Mouse (Mus musculus) embryonic facial prominence, embryonic 12.5 days (tissue): ENCODE measurements around the gene Krt77. TPM values are rescaled to one million over a fixed set of nuclear protein-coding genes. Genes with fewer than 3 reads are reported as not detected.

Experiments used
- ATAC-seq: fragments of 200-750 bp; cut with Nextera tagmentation; 2 replicates; pipeline ENCODE4 v1.8.0; 2017; ENCODE audit not compliant: insufficient number of reproducible peaks, insufficient read depth, low FRiP score, low TSS enrichment
- H3K27ac ChIP-seq: fragments of 300-500 bp; sonication (generic); 2 replicates; pipeline ENCODE4 v1.5.1; 2016; ENCODE audit warnings: mild to moderate bottlenecking
- H3K27me3 ChIP-seq: fragments of 300-500 bp; sonication (generic); 2 replicates; pipeline ENCODE4 v1.6.1; 2016; ENCODE audit warnings: mild to moderate bottlenecking, moderate library complexity
- H3K36me3 ChIP-seq: fragments of 300-500 bp; sonication (generic); 2 replicates; pipeline ENCODE4 v1.6.1; 2016; ENCODE audit warnings: mild to moderate bottlenecking
- H3K4me1 ChIP-seq: fragments of 300-500 bp; sonication (generic); 2 replicates; pipeline ENCODE4 v1.6.1; 2016
- H3K4me2 ChIP-seq: fragments of 300-500 bp; sonication (generic); replicated peaks from 2 replicates; pipeline ENCODE4 v1.6.1; 2016; ENCODE audit warnings: mild to moderate bottlenecking, moderate library complexity
- H3K4me3 ChIP-seq: fragments of 300-500 bp; sonication (generic); 2 replicates; pipeline ENCODE4 v1.5.1; 2016; ENCODE audit warnings: mild to moderate bottlenecking
- H3K9ac ChIP-seq: fragments of 300-500 bp; sonication (generic); 2 replicates; pipeline ENCODE4 v1.6.1; 2016; ENCODE audit warnings: mild to moderate bottlenecking, moderate library complexity
- H3K9me3 ChIP-seq: fragments of 300-500 bp; sonication (generic); 2 replicates; pipeline ENCODE4 v1.6.1; 2016; ENCODE audit warnings: mild to moderate bottlenecking, moderate library complexity
- WGBS: fragments of 180-500 bp; shearing (Covaris S2); methylation state at CpG from one replicate; pipeline ENCODE4 v1.1.7; 2016; 5-methylcytosine and 5-hydroxymethylcytosine counted together
- polyA plus RNA-seq: library from polyadenylated mRNA; unstranded; fragments of >200 nt; fragmentation: Nextera tagmentation; extraction: Ambion mirVana; gene quantifications from 2 replicates; pipeline ENCODE4 v1.2.1, GENCODE M21; 2016

Krt77 gene
- 0.08 TPM in 1 of 2 replicates, not detected in the other for polyA plus RNA-seq

- Histone ChIP-seq H3K9me3 (no peaks in the 10 kb centered on the region), H3K4me1 (no peaks in the 10 kb centered on the region), H3K9ac (no peak within 1 kb of the TSS), H3K4me3 (no peak within 1 kb of the TSS), H3K27ac (no peak within 1 kb of the TSS), H3K36me3 (no peaks in the 10 kb centered on the region), H3K27me3 (peaks cover 10% of the 10 kb centered on the region; the same call in 1 of the 2 replicates), H3K4me2 (no peak within 1 kb of the TSS)
- WGBS = 43% methylated on average over 6 of the region's 6 CpGs
- ATAC-seq = no peak
These were observed at the start of gene Krt77 for GRCm38 (mm10) chr15:101869431-101869830. Krt77 (minus strand) TSS chr15:101869705.

- Histone ChIP-seq H3K27ac (no peak overlapping the region), H3K9me3 (no peaks in the 10 kb centered on the region), H3K36me3 (no peaks in the 10 kb centered on the region), H3K27me3 (no peaks in the 10 kb centered on the region), H3K9ac (no peak overlapping the region), H3K4me2 (no peak overlapping the region), H3K4me3 (no peak overlapping the region), H3K4me1 (no peaks in the 10 kb centered on the region)
- 75% methylated on average over 2 of the region's 2 CpGs for WGBS
- ATAC-seq = no peak
These were observed 46.6 kb upstream of the Krt77 start for GRCm38 (mm10) chr15:101916072-101916471.

DNA sequence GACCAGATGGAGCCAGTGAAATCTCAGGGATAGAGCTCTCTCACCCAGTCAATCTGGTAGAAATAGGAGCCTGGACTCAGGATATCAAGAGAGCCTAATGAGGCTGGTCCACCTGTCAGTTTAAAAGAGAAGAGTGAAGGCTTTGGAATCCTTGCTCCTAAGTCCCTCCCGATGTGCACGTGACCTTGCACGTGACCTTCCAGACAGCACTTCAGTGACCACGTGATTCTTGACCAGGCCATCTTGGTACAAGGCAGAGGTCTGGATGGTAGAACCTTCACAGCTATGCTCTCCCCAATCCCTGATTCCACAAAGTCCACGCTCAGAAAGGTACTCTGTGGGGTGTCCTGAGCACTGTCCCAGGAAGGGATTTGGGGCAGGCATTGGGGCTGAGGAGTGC is 35.3 kb upstream of the Krt77 start:
- no peaks in the 10 kb centered on the region for H3K36me3 ChIP-seq
- no peak overlapping the region for H3K27ac ChIP-seq
- no peaks in the 10 kb centered on the region for H3K9me3 ChIP-seq
- WGBS = 74% methylated on average over 5 of the region's 5 CpGs
- H3K9ac ChIP-seq = no peak overlapping the region
- H3K27me3 ChIP-seq = no peaks in the 10 kb centered on the region; the same call in 1 of the 2 replicates
- H3K4me2 ChIP-seq = no peak overlapping the region
- no peak for ATAC-seq
- no peak overlapping the region for H3K4me3 ChIP-seq
- H3K4me1 ChIP-seq = no peaks in the 10 kb centered on the region

DNA sequence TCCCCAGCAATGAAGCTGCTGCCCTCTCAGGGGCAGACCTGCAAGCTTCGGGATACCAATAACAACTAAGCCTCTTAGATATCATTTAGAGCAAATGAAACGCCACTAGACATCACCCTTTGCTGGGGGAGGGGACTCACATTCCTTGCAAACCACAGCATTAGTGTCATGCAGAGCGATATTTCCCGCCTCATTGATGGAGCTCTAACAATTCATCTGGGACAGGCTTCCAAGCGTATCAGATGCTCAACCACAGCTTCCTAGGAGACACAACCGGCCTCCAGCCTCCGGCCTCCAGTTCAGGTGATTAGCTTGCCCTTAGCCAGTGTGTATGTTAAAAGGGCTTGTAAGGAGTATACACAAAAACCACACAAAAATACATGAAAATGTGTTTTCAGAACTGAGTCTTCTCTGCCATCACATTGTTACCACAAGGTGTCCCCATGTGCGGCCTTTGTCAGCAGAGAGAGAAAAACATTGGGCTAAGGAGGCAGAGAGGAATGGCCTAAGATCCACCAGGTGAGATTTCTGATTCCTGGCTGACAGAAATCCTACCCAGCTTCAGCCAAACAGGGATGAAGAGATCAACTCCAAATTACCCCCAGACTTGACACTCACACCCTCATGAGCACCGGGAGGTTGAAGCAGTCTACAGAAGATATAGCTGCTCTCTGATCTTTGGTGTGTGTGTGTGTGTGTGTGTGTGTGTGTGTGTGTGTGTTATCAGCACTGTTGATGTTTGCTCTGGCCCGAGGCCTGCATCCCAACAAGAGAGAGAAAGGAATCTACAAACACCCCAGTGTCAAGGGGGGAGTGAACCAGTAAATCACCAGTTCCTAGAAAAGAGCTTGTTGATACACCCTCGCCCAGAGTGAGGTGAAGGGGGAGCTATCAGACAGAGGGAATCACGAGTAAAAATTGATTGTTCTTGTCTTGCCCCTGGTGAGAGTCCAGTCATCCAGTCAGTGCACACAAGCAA is 33.0 kb upstream of the Krt77 start:
- no peak overlapping the region for H3K27ac ChIP-seq
- no peak overlapping the region for H3K9ac ChIP-seq
- no peak for ATAC-seq
- 52% methylated on average over 12 of the region's 12 CpGs for WGBS
- no peak overlapping the region for H3K4me2 ChIP-seq
- no peak overlapping the region for H3K4me3 ChIP-seq
- no peaks in the 10 kb centered on the region for H3K9me3 ChIP-seq
- no peaks in the 10 kb centered on the region for H3K4me1 ChIP-seq
- no peaks in the 10 kb centered on the region for H3K36me3 ChIP-seq
- no peaks in the 10 kb centered on the region; the same call in 1 of the 2 replicates for H3K27me3 ChIP-seq

- ATAC-seq = no peak
- H3K27ac ChIP-seq = no peak overlapping the region
- no peak overlapping the region for H3K4me2 ChIP-seq
- H3K9me3 ChIP-seq = no peaks in the 10 kb centered on the region
- no peaks in the 10 kb centered on the region for H3K36me3 ChIP-seq
- no peak overlapping the region for H3K9ac ChIP-seq
- H3K4me1 ChIP-seq = no peaks in the 10 kb centered on the region
- H3K4me3 ChIP-seq = no peak overlapping the region
- peaks cover 3% of the 10 kb centered on the region; the same call in 1 of the 2 replicates for H3K27me3 ChIP-seq
- WGBS = 90% methylated on average over 4 of the region's 4 CpGs
These were observed 25.7 kb upstream of the Krt77 start for GRCm38 (mm10) chr15:101895216-101895615.

DNA sequence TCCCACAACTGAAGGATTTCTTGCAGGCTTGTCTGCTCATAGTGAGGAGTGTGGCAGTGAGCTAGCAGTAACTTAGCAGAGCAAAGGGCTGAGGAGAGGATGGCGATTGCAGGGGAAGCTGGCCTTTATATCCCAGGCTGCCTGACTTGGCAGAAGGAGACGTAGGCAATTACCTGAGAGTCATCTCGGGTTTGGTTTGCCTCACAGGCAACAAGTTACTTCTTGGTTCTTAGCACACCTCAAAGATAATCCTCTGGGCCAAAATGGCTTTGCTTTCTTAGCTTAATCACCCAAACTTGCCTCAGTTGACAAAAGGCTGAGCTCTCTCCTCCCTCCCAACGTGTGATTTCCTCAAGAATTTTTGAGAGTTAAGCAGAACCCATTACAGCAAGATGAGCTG is 23.3 kb upstream of the Krt77 start, which contains the start of gene Krt76:
TSS of gene Krt76 (minus strand) at position 101 of the 400 bp plus-strand sequence.
- Histone ChIP-seq H3K9me3 (no peaks in the 10 kb centered on the region), H3K9ac (no peak within 1 kb of the TSS), H3K4me1 (no peaks in the 10 kb centered on the region), H3K27me3 (peaks cover 3% of the 10 kb centered on the region; the same call in 1 of the 2 replicates), H3K4me2 (no peak within 1 kb of the TSS), H3K36me3 (no peaks in the 10 kb centered on the region), H3K4me3 (no peak within 1 kb of the TSS), H3K27ac (no peak within 1 kb of the TSS)
- ATAC-seq = no peak
- WGBS = 52% methylated on average over 4 of the region's 4 CpGs

DNA sequence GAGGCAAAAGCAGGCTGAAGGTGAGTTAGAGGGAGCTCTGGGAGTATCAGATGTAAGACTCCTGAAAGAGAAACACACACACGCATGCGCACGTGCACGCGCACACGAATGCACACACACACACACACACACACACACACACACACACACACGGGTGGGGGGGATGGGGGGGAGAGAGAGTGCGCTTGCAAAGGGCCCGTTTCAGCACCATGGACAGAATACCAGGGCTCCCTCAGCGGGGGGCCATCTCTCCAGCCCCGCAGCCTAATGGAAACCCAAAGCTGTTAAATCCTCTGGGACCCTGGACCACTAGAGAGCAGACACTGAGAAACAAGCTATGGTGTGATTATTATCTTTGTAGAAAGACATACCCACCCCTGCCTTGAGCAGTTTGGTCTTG is 10.3 kb upstream of the Krt77 start:
- Histone ChIP-seq H3K27me3 (peaks cover 3% of the 10 kb centered on the region; the same call in 1 of the 2 replicates), H3K9me3 (no peaks in the 10 kb centered on the region), H3K4me2 (no peak overlapping the region), H3K27ac (no peak overlapping the region), H3K4me3 (no peak overlapping the region), H3K4me1 (no peaks in the 10 kb centered on the region), H3K9ac (no peak overlapping the region), H3K36me3 (no peaks in the 10 kb centered on the region)
- ATAC-seq = no peak
- WGBS = 21% methylated on average over 6 of the region's 11 CpGs

GRCm38 (mm10) chr15:101878041-101878440 is 8.5 kb upstream of the Krt77 start:
- H3K27me3 ChIP-seq = no peaks in the 10 kb centered on the region
- H3K36me3 ChIP-seq = no peaks in the 10 kb centered on the region
- no peaks in the 10 kb centered on the region for H3K9me3 ChIP-seq
- no peak overlapping the region for H3K4me3 ChIP-seq
- no peak for ATAC-seq
- no peak overlapping the region for H3K27ac ChIP-seq
- WGBS = 54% methylated on average over 2 of the region's 2 CpGs
- H3K9ac ChIP-seq = no peak overlapping the region
- H3K4me2 ChIP-seq = no peak overlapping the region
- no peaks in the 10 kb centered on the region for H3K4me1 ChIP-seq

DNA sequence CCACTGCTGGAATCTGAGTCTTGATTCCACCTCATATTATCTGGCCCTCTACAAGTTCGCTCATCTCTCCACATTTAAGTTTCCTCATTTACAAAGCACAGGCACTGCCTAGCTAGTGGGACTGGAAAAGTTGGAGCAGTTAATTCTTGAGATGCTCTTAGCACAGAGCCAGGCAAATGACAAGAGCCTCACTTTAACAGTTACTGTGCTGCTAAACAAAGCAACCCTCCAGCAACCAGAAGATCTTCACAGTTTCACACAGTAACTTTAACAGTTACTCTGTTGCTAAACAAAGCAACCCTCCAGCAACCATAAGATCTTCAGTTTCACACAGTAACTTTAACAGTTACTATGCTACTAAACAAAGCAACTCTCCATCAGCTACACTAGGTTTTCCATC is 4.9 kb upstream of the Krt77 start:
- ATAC-seq = no peak
- Histone ChIP-seq H3K4me1 (no peaks in the 10 kb centered on the region), H3K36me3 (no peaks in the 10 kb centered on the region), H3K27ac (no peak overlapping the region), H3K9ac (no peak overlapping the region), H3K27me3 (peaks cover 4% of the 10 kb centered on the region; the same call in 1 of the 2 replicates), H3K9me3 (no peaks in the 10 kb centered on the region), H3K4me3 (no peak overlapping the region), H3K4me2 (no peak overlapping the region)
- WGBS = 85% methylated on average over 1 of the region's 1 CpGs

DNA sequence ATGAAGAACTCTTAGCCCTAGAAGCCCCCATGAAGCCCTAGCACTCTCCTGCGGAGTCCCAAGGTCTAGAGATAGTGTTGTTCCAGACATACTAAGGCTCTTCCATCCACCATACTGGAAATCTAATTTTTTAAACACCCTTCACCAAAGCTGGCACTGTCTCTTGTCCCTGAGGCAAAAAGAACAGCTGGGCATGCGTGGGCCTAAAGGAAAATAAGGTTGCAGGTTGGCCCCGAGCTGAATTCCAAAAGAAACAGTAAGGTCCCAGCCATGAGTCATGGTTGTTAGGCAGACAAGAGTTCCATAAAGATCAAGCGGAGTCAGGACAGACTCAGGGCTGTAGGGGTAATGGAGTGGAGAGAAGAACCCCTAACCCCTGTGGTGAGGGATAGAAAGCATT is 3.7 kb upstream of the Krt77 start:
- no peak overlapping the region for H3K4me2 ChIP-seq

GRCm38 (mm10) chr15:101866754-101867153 is 2.8 kb downstream of the Krt77 start:
- Histone ChIP-seq H3K4me2 (no peak overlapping the region), H3K27me3 (peaks cover 10% of the 10 kb centered on the region), H3K27ac (no peak overlapping the region), H3K4me1 (no peaks in the 10 kb centered on the region), H3K9me3 (no peaks in the 10 kb centered on the region), H3K36me3 (no peaks in the 10 kb centered on the region), H3K4me3 (no peak overlapping the region), H3K9ac (no peak overlapping the region)
- WGBS = 78% methylated on average over 7 of the region's 7 CpGs
- ATAC-seq = no peak

More for the DNA sequence above, 3.7 kb upstream of the Krt77 start:
- H3K4me3 ChIP-seq = no peak overlapping the region
- H3K4me1 ChIP-seq = no peaks in the 10 kb centered on the region
- H3K9me3 ChIP-seq = no peaks in the 10 kb centered on the region
- peaks cover 10% of the 10 kb centered on the region; the same call in 1 of the 2 replicates for H3K27me3 ChIP-seq
- no peak overlapping the region for H3K9ac ChIP-seq
- H3K27ac ChIP-seq = no peak overlapping the region
- 68% methylated on average over 4 of the region's 4 CpGs for WGBS
- no peak for ATAC-seq
- no peaks in the 10 kb centered on the region for H3K36me3 ChIP-seq
